Mouse (Mus musculus) forebrain, embryonic 10.5 days (tissue): ENCODE results near the gene Gif. TPM values are rescaled to one million over a fixed set of nuclear protein-coding genes. Genes with fewer than 3 reads are reported as not detected.

Experiments used
- DNase-seq: peaks from one replicate; pipeline ENCODE4 v3.0.0-alpha.2; 2017; ENCODE audit warnings: low spot score; ENCODE audit errors: extremely low spot score
- H3K27ac ChIP-seq: fragments of 300-500 bp; sonication (generic); 2 replicates; pipeline ENCODE4 v1.5.1; 2016; ENCODE audit warnings: mild to moderate bottlenecking
- H3K27me3 ChIP-seq: fragments of 300-500 bp; sonication (generic); 2 replicates; pipeline ENCODE4 v1.6.1; 2016; ENCODE audit warnings: mild to moderate bottlenecking; ENCODE audit not compliant: poor library complexity, severe bottlenecking
- H3K36me3 ChIP-seq: fragments of 300-500 bp; sonication (generic); replicated peaks from 2 replicates; pipeline ENCODE4 v1.6.1; 2016; ENCODE audit warnings: mild to moderate bottlenecking, moderate library complexity
- H3K4me1 ChIP-seq: fragments of 300-500 bp; sonication (generic); 2 replicates; pipeline ENCODE4 v1.6.1; 2016
- H3K4me3 ChIP-seq: fragments of 300-500 bp; sonication (generic); 2 replicates; pipeline ENCODE4 v1.5.1; 2016; ENCODE audit warnings: mild to moderate bottlenecking, moderate library complexity
- H3K9me3 ChIP-seq: fragments of 300-500 bp; sonication (generic); 2 replicates; pipeline ENCODE4 v1.6.1; 2016; ENCODE audit warnings: mild to moderate bottlenecking, moderate library complexity
- WGBS: fragments of 180-500 bp; shearing (Covaris S2); methylation state at CpG from one replicate; pipeline ENCODE4 v1.1.7; 2016; 5-methylcytosine and 5-hydroxymethylcytosine counted together
- polyA plus RNA-seq: library from polyadenylated mRNA; unstranded; fragments of >200 nt; fragmentation: Nextera tagmentation; extraction: Ambion mirVana; gene quantifications from 2 replicates; pipeline ENCODE4 v1.2.1, GENCODE M21; 2016

Gene Gif
- polyA plus RNA-seq, 1 experiment from 2014 or later, result not detected

DNA sequence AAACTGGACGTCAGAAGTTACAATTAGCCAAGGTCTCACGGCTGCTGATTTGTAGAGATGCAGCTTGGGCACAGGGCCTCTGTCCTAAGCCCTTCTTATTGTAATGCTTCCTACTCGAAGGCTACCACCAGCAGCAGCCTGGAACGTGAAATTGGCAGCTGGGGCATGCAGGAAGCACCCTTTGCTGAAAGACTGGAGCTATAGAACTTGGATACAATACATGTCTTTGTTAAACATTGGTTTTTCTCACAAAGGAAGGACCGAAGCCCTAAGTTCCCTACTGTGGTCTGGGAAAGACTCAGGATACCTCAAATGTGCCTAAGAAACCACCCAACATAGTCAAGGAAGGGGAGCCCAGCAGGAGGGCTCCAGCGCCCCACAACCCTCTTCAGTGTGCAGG, 60.5 kb downstream of the Gif start:
- DNase-seq, result no peak
- H3K36me3 ChIP-seq, result no peaks in the 10 kb centered on the region
- no peak overlapping the region for H3K27ac ChIP-seq
- no peaks in the 10 kb centered on the region for H3K9me3 ChIP-seq
- H3K27me3 ChIP-seq, result no peaks in the 10 kb centered on the region
- 36% methylated on average over 6 of the region's 6 CpGs for WGBS
- no peak overlapping the region for H3K4me3 ChIP-seq
- peaks cover 25% of the 10 kb centered on the region for H3K4me1 ChIP-seq

DNA sequence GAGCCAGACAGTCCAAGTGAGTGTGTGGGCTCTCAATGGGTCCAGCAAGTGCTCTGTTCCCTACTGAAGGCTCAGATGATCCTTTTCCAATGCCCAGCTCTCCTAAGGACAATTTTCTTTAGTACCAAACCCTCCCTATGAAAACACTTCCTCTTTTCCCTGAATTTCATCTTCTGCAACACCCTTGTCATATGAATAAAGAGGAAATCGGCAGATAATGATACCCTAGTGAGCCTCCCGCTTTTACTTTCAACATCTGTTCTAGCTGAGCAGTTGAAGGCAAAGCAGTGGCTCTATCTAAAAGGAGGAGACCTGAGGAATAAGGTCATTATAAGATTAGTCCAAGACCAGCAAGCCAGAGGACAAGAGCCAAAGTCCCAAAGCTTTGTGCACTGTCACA, 61.1 kb downstream of the Gif start:
- Histone ChIP-seq H3K27me3 (no peaks in the 10 kb centered on the region), H3K36me3 (no peaks in the 10 kb centered on the region), H3K9me3 (no peaks in the 10 kb centered on the region), H3K27ac (no peak overlapping the region), H3K4me1 (peaks cover 31% of the 10 kb centered on the region), H3K4me3 (no peak overlapping the region)
- no peak for DNase-seq
- 94% methylated on average over 2 of the region's 2 CpGs for WGBS

DNA sequence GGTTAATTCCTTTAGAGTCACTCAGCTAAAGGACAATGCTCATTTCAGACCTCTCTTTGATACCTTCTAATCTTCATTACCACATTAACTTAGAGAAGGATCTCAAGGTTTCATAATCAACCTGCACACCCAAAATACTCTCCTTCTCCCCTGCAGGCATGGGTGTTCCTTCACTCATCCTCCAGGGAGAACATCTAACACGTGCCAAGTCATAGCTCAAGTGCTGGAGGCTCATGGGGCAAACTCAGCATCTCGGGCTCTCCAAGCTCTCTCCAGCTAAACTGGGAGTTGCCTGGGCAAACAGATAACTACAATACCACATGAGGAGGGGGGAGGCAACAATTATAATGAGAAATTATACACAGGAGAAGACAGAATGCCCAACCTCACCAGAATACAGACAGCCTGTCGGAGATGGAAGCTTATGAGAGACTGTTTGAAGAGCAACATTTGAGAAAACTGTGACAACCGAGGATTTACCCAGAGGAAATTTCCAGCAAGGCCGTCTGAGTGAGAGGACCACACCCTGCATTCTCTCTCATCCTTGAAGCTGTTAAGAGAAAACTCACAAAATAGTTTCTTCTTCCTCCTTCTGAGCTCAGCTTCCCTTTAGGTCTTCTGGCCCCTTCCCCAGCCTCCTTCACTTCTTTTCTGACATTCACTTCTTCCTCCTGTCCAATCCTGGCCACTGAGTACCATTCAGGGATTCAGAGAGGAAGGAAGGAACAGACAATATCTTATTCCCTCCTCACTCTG, 62.8 kb downstream of the Gif start:
- 83% methylated on average over 5 of the region's 5 CpGs for WGBS
- no peak overlapping the region for H3K27ac ChIP-seq

DNA sequence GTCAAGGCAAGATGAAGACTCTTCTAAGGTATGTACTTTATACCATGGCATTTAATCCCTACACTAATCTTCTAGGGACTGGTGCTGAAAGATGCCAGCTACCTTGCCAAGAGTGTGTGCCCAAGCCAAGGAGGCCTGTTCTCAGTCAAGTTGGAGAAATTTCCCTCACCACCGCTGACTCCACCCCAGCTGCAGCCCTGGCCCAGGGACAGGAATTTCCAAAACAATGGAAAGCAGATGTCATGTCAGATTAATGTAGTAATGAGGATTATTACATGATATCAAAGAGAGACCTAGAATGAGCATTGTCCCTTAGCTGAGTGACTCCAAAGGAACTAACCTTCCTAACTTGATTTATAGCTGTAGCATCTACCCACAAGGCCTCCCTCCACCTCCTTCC, 63.5 kb downstream of the Gif start:
- Histone ChIP-seq H3K9me3 (no peaks in the 10 kb centered on the region), H3K27ac (no peak overlapping the region), H3K4me1 (peaks cover 47% of the 10 kb centered on the region), H3K27me3 (peaks cover 12% of the 10 kb centered on the region), H3K4me3 (no peak overlapping the region), H3K36me3 (no peaks in the 10 kb centered on the region)
- 66% methylated on average over 1 of the region's 1 CpGs for WGBS
- no peak for DNase-seq

More for the DNA sequence above, 62.8 kb downstream of the Gif start:
- no peaks in the 10 kb centered on the region for H3K9me3 ChIP-seq
- no peak overlapping the region for H3K4me3 ChIP-seq
- H3K36me3 ChIP-seq, result no peaks in the 10 kb centered on the region
- peaks cover 47% of the 10 kb centered on the region for H3K4me1 ChIP-seq
- no peak for DNase-seq
- H3K27me3 ChIP-seq, result peaks cover 6% of the 10 kb centered on the region; the same call in 1 of the 2 replicates

DNA sequence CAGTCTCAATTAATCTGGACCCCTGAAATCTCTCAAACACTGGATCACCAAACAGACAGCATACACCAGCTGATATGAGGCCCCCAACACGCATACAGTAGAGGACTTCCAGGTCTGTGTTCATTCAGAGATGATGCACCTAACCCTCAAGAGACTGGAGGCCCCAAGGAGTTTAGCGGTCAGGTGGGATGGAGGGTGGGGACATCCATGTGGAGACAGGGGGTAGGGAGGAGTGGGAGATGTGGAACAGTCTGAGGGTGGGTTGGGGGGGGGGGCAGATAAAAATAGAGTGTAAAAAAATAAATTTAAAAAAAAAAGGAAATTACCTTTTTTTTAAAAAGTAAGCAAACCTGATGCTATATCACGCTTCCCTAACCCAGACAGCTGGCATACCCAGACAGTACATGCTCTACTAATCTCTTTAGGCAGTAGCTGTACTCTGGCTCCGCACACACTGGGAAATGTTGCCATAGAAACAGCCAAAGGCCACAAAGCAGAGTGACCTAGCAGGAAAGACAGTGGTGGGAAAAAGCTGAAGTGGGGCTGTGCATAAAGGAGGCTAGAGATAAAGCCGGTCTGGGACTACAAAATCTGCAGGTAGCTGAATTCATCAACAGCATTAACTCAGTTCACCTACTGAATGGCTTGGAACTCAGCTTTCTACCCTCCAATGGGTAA, 64.5 kb downstream of the Gif start:
- H3K27ac ChIP-seq, result peak overlapping the region; percentile 67
- H3K36me3 ChIP-seq, result no peaks in the 10 kb centered on the region
- WGBS, result 43% methylated on average over 5 of the region's 5 CpGs
- peaks cover 22% of the 10 kb centered on the region for H3K27me3 ChIP-seq
- no peak overlapping the region for H3K4me3 ChIP-seq
- H3K4me1 ChIP-seq, result peaks cover 47% of the 10 kb centered on the region
- H3K9me3 ChIP-seq, result no peaks in the 10 kb centered on the region
- DNase-seq, result peak; percentile 50

Other genes with a start within 250 kb of the Gif start
- gene Ms4a6b, start 231.0 kb upstream of the Gif start, polyA plus RNA-seq, result 1.1 and 1.7 TPM in 2 replicates
- gene Ms4a4d, start 210.8 kb upstream of the Gif start, polyA plus RNA-seq, result 0.57 and 0.66 TPM in 2 replicates
- 0.71 and 1.5 TPM in 2 replicates for gene Ms4a6d, start 142.7 kb upstream of the Gif start, polyA plus RNA-seq
- gene Ms4a2, start 123.8 kb upstream of the Gif start, polyA plus RNA-seq, result 0.17 TPM in 1 of 2 replicates, not detected in the other
- not detected in 2 replicates for gene Ms4a3, start 106.7 kb upstream of the Gif start, polyA plus RNA-seq
- gene Oosp2, start 87.0 kb upstream of the Gif start, polyA plus RNA-seq, result not detected in 2 replicates
- gene Oosp1, start 56.4 kb upstream of the Gif start, polyA plus RNA-seq, result not detected in 2 replicates
- gene Oosp3, start 50.5 kb upstream of the Gif start, polyA plus RNA-seq, result not detected in 2 replicates
- 65.1 and 66.1 TPM in 2 replicates for gene Mrpl16, start 22.8 kb downstream of the Gif start, polyA plus RNA-seq
- 10.7 and 12.4 TPM in 2 replicates for gene Stx3, start 71.8 kb downstream of the Gif start, polyA plus RNA-seq
- gene Olfr1417, start 91.7 kb downstream of the Gif start, polyA plus RNA-seq, result 0.06 TPM in 1 of 2 replicates, not detected in the other
- gene Olfr1418, start 113.5 kb downstream of the Gif start, polyA plus RNA-seq, result not detected in 2 replicates
- not detected in 2 replicates for gene Olfr1419, start 127.6 kb downstream of the Gif start, polyA plus RNA-seq
- gene Olfr1420, start 139.0 kb downstream of the Gif start, polyA plus RNA-seq, result not detected in 2 replicates
- gene Patl1, start 164.8 kb downstream of the Gif start, polyA plus RNA-seq, result 22.6 and 24.5 TPM in 2 replicates
- gene Osbp, start 218.4 kb downstream of the Gif start, polyA plus RNA-seq, result 3.2 and 3.3 TPM in 2 replicates